Mouse (Mus musculus) E14TG2a.4 (cell line): ENCODE measurements at regions not wholly inside any gene's neighbourhood (a gene's known extent, or its start where the extent isn't known, plus 50 kb on each side); places are given as distances from the start of the nearest gene placed in this dataset.

Experiments used
- CTCF ChIP-seq: conservative IDR thresholded peaks from 2 replicates; pipeline ENCODE4 v1.5.1; 2014; ENCODE audit warnings: low read length
- NANOG ChIP-seq: IDR thresholded peaks from 2 replicates; pipeline ENCODE4 v1.6.1; 2014; ENCODE audit warnings: borderline replicate concordance, low read length, mixed read lengths
- POU5F1 ChIP-seq: IDR thresholded peaks from 2 replicates; pipeline ENCODE4 v1.6.1; 2014; ENCODE audit warnings: low read length, borderline replicate concordance

DNA sequence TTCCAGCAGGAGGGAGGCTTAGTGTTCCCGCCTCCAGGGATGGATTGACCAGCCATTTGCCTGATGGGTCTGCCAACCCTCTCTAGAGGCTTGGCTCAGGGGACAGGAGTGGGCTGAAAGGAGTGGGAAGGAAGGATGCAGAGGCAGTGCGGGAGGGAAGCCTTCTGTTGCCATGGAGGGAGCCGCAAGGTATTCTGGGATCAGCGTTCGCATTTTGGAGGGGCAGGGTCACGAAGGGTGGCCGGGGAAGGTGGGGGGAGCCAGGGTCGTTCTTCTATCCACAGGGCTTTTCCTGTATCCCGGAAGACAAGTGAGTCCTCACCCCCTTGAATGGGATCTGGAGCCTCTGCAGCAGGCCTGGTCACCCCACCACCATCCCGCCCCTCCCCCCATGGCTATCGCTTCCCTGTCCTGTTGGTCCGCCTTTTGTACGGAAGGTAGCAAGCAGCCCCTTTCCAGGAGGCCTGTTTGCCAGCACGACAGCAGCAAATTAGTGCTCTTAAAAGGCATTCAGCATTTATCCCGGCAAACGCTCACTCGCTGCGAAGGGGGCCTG lies 61.8 kb upstream of the Unc5a start:
- no peak for TF ChIP-seq CTCF
- TF ChIP-seq POU5F1, result no peak
- no peak for TF ChIP-seq NANOG
